Mouse (Mus musculus): Measurements from ENCODE around the gene Saa2. TPM values are rescaled to one million over a fixed set of nuclear protein-coding genes. Genes with fewer than 3 reads are reported as not detected.

The Saa2 gene
- 1.1 TPM in 1 of 2 replicates, not detected in the other for polyA plus RNA-seq (2014; fragmentation: Nextera tagmentation; extraction: Ambion mirVana)

DNA sequence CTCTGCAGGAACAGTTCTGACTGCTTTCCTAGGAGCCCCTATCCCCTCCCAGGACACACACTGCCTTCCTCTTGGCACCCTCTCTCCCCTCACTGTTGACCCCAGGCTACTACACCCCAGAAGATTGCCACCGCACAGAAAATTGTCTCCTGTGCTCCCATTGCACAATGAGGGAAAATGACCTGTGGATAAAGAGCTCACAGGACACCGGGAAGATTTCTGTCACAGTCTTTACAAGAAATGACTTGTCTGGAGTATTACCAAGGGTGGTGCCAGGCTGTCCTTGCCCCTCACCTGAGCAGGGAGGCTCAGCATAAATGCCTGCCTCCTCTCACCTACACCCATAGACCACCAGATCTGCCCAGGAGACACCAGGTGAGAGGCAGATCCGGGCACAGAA, at the start of gene Saa2:
Gene Saa2 (plus strand): TSS at position 301 of the 400 bp plus-strand sequence.
- 85% methylated on average over 3 of the region's 3 CpGs for WGBS (ENCODE audit: insufficient replicate concordance)
- no peak within 1 kb of the TSS for H3K9ac ChIP-seq (ENCODE audit: low read depth, low read length)
- H3K27ac ChIP-seq (ENCODE audit: low read depth, low read length) = no peak within 1 kb of the TSS
- no peaks in the 10 kb centered on the region for H3K4me1 ChIP-seq (ENCODE audit: control insufficient read depth, insufficient read depth, low read length)
- H3K27me3 ChIP-seq (ENCODE audit: control insufficient read depth, insufficient read depth, low read length) = 0 out of 2 replicates have a peak, but pooled peaks cover 2% of the 10 kb centered on the region
- no peak within 1 kb of the TSS for H3K4me3 ChIP-seq (ENCODE audit: low read depth, low read length)
- no peaks in the 10 kb centered on the region for H3K9me3 ChIP-seq (replicated peaks; ENCODE audit: control insufficient read depth, low read length)
- ATAC-seq (replicated peaks; ENCODE audit: insufficient number of reproducible peaks, low FRiP score, low TSS enrichment) = no peak
- no peaks in the 10 kb centered on the region for H3K36me3 ChIP-seq (ENCODE audit: control insufficient read depth, insufficient read depth, low read length)
- no peak within 1 kb of the TSS for H3K4me2 ChIP-seq

DNA sequence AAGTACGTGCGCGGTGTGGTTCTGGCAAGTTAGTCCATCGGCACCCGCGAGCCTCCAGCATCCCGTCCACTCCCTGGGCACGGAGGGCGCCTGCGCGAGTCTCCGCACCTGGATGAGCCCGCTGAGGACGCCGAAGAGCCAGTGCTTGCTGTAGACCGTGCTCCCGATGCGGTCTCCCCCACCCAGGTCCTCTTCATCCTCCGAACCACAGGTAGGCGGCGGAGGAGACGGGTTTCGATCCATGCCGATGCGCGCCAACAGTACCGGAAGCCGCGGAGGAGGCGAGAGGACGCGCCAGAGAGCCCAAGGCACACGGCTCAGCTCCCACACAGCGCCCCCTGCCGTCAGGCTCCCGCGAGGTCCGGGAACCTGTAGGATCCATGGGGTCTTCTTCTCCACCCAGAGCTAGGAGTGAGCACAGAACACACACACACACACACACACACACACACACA, 41.2 kb upstream of the Saa2 start, which contains the start of gene Saal1:
Gene Saal1 (minus strand): TSS at position 291 of the 455 bp plus-strand sequence.
- Histone ChIP-seq H3K4me3 (ENCODE audit: low read depth, low read length) (peak within 1 kb of the TSS; percentile 91), H3K4me2 (peak within 1 kb of the TSS; percentile 66), H3K9ac (ENCODE audit: low read depth, low read length) (peak within 1 kb of the TSS; percentile 96), H3K9me3 (replicated peaks; ENCODE audit: control insufficient read depth, low read length) (no peaks in the 10 kb centered on the region), H3K4me1 (ENCODE audit: control insufficient read depth, insufficient read depth, low read length) (peaks cover 6% of the 10 kb centered on the region), H3K27ac (ENCODE audit: low read depth, low read length) (peak within 1 kb of the TSS; percentile 66), H3K36me3 (ENCODE audit: control insufficient read depth, insufficient read depth, low read length) (peaks cover 7% of the 10 kb centered on the region), H3K27me3 (ENCODE audit: control insufficient read depth, insufficient read depth, low read length) (no peaks in the 10 kb centered on the region)
- 0% methylated on average over 38 of the region's 38 CpGs for WGBS (ENCODE audit: insufficient replicate concordance)
- ATAC-seq (replicated peaks; ENCODE audit: insufficient number of reproducible peaks, low FRiP score, low TSS enrichment) = peak; percentile 90

DNA sequence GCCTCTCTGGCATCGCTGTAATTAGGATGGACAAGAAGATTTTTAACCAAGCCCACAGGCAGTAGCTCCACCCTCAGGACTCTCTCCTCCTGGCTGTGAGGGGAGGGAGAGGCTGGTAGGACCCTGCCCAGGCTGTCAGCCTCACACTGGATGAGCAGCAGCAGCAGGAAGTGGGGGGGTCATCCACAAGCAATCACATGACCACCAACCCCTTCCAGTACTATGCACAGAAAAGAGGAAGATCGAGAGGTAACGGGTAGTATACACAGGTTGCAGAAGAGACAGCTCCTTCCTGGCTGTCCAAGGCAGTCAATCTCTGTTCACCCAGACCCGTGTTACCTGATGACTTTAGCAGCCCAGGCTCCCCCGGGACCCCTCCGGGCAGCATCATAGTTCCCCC, 39.3 kb upstream of the Saa2 start:
- Histone ChIP-seq H3K27ac (ENCODE audit: low read depth, low read length) (no peak overlapping the region), H3K4me1 (ENCODE audit: control insufficient read depth, insufficient read depth, low read length) (peaks cover 6% of the 10 kb centered on the region), H3K36me3 (ENCODE audit: control insufficient read depth, insufficient read depth, low read length) (no peaks in the 10 kb centered on the region), H3K9ac (ENCODE audit: low read depth, low read length) (0 out of 2 replicates have a peak overlapping the region, but pooled peaks have one; percentile 16), H3K4me2 (no peak overlapping the region), H3K9me3 (replicated peaks; ENCODE audit: control insufficient read depth, low read length) (no peaks in the 10 kb centered on the region), H3K27me3 (ENCODE audit: control insufficient read depth, insufficient read depth, low read length) (no peaks in the 10 kb centered on the region), H3K4me3 (ENCODE audit: low read depth, low read length) (no peak overlapping the region)
- WGBS (ENCODE audit: insufficient replicate concordance) = 58% methylated on average over 6 of the region's 6 CpGs
- ATAC-seq (replicated peaks; ENCODE audit: insufficient number of reproducible peaks, low FRiP score, low TSS enrichment) = no peak

DNA sequence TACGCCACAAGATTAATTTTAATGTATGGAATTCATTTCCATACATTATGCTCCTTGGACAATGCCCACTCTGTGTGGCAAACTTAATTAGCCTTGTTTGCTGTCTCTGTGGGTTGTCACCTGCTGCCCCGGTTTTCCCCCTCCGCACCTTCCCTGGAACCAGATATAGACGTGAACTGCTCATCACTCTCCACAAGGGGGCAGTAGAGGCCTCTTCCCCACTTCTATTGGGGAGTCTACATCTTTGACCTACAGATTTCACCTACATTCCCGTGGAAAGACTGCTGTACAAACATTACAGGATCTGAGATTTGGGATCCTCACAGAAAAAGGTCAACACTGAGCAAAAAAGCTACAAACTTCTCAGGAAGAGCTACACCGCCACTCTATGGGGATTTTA, 37.1 kb upstream of the Saa2 start:
- Histone ChIP-seq H3K4me1 (ENCODE audit: control insufficient read depth, insufficient read depth, low read length) (peaks cover 2% of the 10 kb centered on the region), H3K27ac (ENCODE audit: low read depth, low read length) (no peak overlapping the region), H3K9ac (ENCODE audit: low read depth, low read length) (no peak overlapping the region), H3K27me3 (ENCODE audit: control insufficient read depth, insufficient read depth, low read length) (no peaks in the 10 kb centered on the region), H3K4me2 (no peak overlapping the region), H3K9me3 (replicated peaks; ENCODE audit: control insufficient read depth, low read length) (no peaks in the 10 kb centered on the region), H3K36me3 (ENCODE audit: control insufficient read depth, insufficient read depth, low read length) (no peaks in the 10 kb centered on the region), H3K4me3 (ENCODE audit: low read depth, low read length) (no peak overlapping the region)
- no peak for ATAC-seq (replicated peaks; ENCODE audit: insufficient number of reproducible peaks, low FRiP score, low TSS enrichment)
- 33% methylated on average over 6 of the region's 6 CpGs for WGBS (ENCODE audit: insufficient replicate concordance)

DNA sequence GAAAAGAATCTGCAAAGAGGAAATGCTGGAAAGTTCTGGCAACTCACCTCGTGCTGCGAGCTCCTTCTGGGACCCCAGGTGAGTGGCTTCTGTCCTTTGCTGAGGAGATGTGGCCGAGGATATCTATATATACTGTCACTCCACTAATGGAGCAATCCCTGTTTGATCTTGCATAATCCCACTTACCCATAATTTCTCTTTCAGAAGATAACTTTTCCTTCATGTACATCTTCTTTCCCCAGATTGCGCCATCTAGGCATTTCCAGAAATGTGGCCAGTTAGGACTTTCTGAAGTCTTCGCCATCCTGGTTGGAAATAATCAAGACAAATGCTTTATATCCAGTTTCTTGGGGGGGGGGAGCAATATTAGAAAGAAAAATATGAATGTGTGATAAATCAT, 36.0 kb upstream of the Saa2 start, which contains the start of gene Saa3:
Gene Saa3 (minus strand): TSS at position 101 of the 400 bp plus-strand sequence.
- WGBS (ENCODE audit: insufficient replicate concordance) = 82% methylated on average over 5 of the region's 5 CpGs
- Histone ChIP-seq H3K4me3 (ENCODE audit: low read depth, low read length) (no peak within 1 kb of the TSS), H3K9me3 (replicated peaks; ENCODE audit: control insufficient read depth, low read length) (no peaks in the 10 kb centered on the region), H3K27me3 (ENCODE audit: control insufficient read depth, insufficient read depth, low read length) (peaks cover 6% of the 10 kb centered on the region; the same call in 1 of the 2 replicates), H3K9ac (ENCODE audit: low read depth, low read length) (no peak within 1 kb of the TSS), H3K4me1 (ENCODE audit: control insufficient read depth, insufficient read depth, low read length) (no peaks in the 10 kb centered on the region), H3K27ac (ENCODE audit: low read depth, low read length) (no peak within 1 kb of the TSS), H3K36me3 (ENCODE audit: control insufficient read depth, insufficient read depth, low read length) (no peaks in the 10 kb centered on the region), H3K4me2 (no peak within 1 kb of the TSS)
- ATAC-seq (replicated peaks; ENCODE audit: insufficient number of reproducible peaks, low FRiP score, low TSS enrichment) = no peak

DNA sequence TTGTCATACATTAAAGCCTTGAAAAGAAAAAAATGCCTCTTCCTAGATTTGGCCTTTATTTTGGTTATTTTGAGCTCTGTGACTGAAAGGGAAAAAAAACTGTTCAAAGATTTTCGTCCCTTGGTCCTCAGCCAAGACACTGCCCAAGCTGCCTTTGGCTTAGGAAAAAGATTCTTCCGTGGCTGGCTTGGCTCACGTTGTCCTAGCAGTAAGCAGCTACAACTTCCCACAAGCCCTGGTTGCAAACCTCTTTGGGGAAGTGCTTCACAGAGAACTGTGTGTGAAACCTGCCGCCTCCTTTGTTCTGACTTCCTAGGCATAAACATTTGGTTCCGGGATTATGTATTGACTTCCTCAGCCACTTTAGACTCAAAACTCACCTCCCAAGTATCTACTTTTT, 34.7 kb upstream of the Saa2 start:
- 48% methylated on average over 5 of the region's 5 CpGs for WGBS (ENCODE audit: insufficient replicate concordance)
- H3K27me3 ChIP-seq (ENCODE audit: control insufficient read depth, insufficient read depth, low read length) = peaks cover 6% of the 10 kb centered on the region; the same call in 1 of the 2 replicates
- H3K9ac ChIP-seq (ENCODE audit: low read depth, low read length) = no peak overlapping the region
- H3K27ac ChIP-seq (ENCODE audit: low read depth, low read length) = no peak overlapping the region
- no peaks in the 10 kb centered on the region for H3K36me3 ChIP-seq (ENCODE audit: control insufficient read depth, insufficient read depth, low read length)
- H3K4me2 ChIP-seq = no peak overlapping the region
- H3K4me3 ChIP-seq (ENCODE audit: low read depth, low read length) = no peak overlapping the region
- no peaks in the 10 kb centered on the region for H3K9me3 ChIP-seq (replicated peaks; ENCODE audit: control insufficient read depth, low read length)
- H3K4me1 ChIP-seq (ENCODE audit: control insufficient read depth, insufficient read depth, low read length) = no peaks in the 10 kb centered on the region
- no peak for ATAC-seq (replicated peaks; ENCODE audit: insufficient number of reproducible peaks, low FRiP score, low TSS enrichment)

DNA sequence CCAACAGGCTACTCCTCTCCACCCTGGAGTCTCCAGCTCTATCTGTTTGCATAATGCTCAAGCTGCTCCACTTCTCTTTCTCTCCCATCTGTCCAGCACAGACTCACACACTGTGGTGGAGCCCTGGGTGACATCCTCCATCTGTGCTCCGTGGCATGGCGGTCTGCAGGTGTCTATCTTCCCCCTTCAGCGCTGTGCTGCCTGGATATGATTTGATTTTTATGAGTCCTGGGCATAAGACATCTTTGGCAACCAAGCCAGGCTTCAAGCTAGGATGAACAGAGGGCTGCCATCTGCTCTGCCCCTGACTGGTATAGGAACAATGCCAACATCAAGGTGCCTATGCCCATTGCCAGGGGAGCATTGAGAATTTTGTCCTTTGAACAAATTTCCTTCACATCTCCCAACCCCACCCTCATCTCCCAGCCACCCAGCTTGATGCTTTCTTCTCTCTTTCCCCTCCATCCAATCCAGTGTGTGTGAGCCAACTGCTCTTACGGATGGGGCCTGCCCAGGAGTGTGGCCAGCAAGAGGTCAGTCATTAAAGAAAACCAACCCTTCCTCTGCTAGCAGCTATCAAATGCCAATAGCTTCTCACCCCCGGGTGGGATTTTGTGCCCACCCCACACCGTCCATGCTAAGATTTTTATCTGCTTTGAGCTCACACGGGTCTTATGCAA, 32.9 kb upstream of the Saa2 start:
- H3K9me3 ChIP-seq (replicated peaks; ENCODE audit: control insufficient read depth, low read length) = no peaks in the 10 kb centered on the region
- H3K4me3 ChIP-seq (ENCODE audit: low read depth, low read length) = no peak overlapping the region
- no peak for ATAC-seq (replicated peaks; ENCODE audit: insufficient number of reproducible peaks, low FRiP score, low TSS enrichment)
- no peaks in the 10 kb centered on the region for H3K4me1 ChIP-seq (ENCODE audit: control insufficient read depth, insufficient read depth, low read length)
- H3K36me3 ChIP-seq (ENCODE audit: control insufficient read depth, insufficient read depth, low read length) = no peaks in the 10 kb centered on the region
- 70% methylated on average over 7 of the region's 7 CpGs for WGBS (ENCODE audit: insufficient replicate concordance)
- H3K4me2 ChIP-seq = no peak overlapping the region
- no peak overlapping the region for H3K27ac ChIP-seq (ENCODE audit: low read depth, low read length)
- H3K27me3 ChIP-seq (ENCODE audit: control insufficient read depth, insufficient read depth, low read length) = peaks cover 6% of the 10 kb centered on the region; the same call in 1 of the 2 replicates
- H3K9ac ChIP-seq (ENCODE audit: low read depth, low read length) = no peak overlapping the region

DNA sequence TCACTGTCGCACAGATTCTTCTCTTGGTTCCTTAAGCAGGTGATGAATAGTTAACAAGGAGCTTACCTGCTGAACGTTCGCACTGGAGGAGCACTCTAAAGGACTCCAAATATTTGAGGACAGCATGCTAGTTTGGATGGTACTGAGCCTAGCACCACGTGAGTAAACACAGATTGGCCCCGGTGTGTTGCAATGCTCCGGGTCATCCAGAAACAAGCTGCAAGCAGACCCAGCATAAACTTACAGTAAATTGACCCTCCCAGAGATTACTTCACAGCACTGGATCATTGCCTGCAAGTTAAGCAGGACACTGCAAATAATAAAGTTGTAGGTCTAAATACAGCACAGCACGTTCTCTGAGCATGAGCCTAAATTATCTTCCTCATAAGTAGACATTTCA, 32.1 kb upstream of the Saa2 start:
- 69% methylated on average over 7 of the region's 7 CpGs for WGBS (ENCODE audit: insufficient replicate concordance)

More for the DNA sequence above, 32.1 kb upstream of the Saa2 start:
- Histone ChIP-seq H3K36me3 (ENCODE audit: control insufficient read depth, insufficient read depth, low read length) (no peaks in the 10 kb centered on the region), H3K4me2 (no peak overlapping the region), H3K4me1 (ENCODE audit: control insufficient read depth, insufficient read depth, low read length) (no peaks in the 10 kb centered on the region), H3K27me3 (ENCODE audit: control insufficient read depth, insufficient read depth, low read length) (peaks cover 6% of the 10 kb centered on the region; the same call in 1 of the 2 replicates), H3K27ac (ENCODE audit: low read depth, low read length) (no peak overlapping the region), H3K9ac (ENCODE audit: low read depth, low read length) (no peak overlapping the region), H3K9me3 (replicated peaks; ENCODE audit: control insufficient read depth, low read length) (no peaks in the 10 kb centered on the region), H3K4me3 (ENCODE audit: low read depth, low read length) (no peak overlapping the region)
- ATAC-seq (replicated peaks; ENCODE audit: insufficient number of reproducible peaks, low FRiP score, low TSS enrichment) = no peak
